Mouse (Mus musculus): ENCODE measurements at regions not wholly inside any gene's neighbourhood (a gene's known extent, or its start where the extent isn't known, plus 50 kb on each side); places are given as distances from the start of the nearest gene placed in this dataset.
A peak's percentile ranks its signal among the peaks of the same experiment; 100 is the strongest.

DNA sequence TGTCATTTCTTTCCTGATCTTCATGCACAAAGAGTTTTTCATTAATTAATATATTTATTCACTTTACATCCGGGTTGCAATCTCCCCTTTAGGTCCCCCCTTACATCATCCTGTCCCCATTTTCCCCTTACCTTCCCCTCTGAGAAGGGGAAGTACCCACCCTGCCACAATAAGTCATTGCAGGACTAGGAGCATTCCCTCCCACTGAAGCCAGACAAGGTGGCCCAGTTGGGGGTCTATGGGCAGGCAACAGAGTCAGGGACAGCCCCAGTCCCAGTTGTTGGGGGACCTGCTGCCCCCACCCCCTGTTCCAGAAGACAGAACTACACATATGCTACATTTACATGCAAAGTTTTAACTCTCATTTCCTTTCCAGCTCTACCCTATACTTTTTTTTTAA lies 267.9 kb upstream of the Prdm1 start:
- H3K9me3 ChIP-seq (replicated peaks; ENCODE audit: control insufficient read depth, low read length) = no peaks in the 10 kb centered on the region; the same call in 1 of the 2 replicates
- H3K4me1 ChIP-seq (ENCODE audit: control insufficient read depth, insufficient read depth, low read length) = no peaks in the 10 kb centered on the region
- no peak for DNase-seq (ENCODE audit: low spot score)
- H3K4me2 ChIP-seq (ENCODE audit: low read depth, low read length) = no peak overlapping the region
- H3K9ac ChIP-seq (replicated peaks; ENCODE audit: low read length) = no peak overlapping the region
- H3K27me3 ChIP-seq (ENCODE audit: control insufficient read depth, insufficient read depth, low read length) = no peaks in the 10 kb centered on the region
- WGBS = 62% methylated on average over 1 of the region's 1 CpGs
- no peak overlapping the region for H3K4me3 ChIP-seq (ENCODE audit: low read depth, low read length)
- no peaks in the 10 kb centered on the region for H3K36me3 ChIP-seq (replicated peaks; ENCODE audit: control insufficient read depth, insufficient read depth, low read depth, low read length)
- no peak for ATAC-seq (replicated peaks; ENCODE audit: insufficient number of reproducible peaks, low FRiP score, low TSS enrichment, low read depth)
- no peak overlapping the region for H3K27ac ChIP-seq (replicated peaks; ENCODE audit: low read depth, low read length)

DNA sequence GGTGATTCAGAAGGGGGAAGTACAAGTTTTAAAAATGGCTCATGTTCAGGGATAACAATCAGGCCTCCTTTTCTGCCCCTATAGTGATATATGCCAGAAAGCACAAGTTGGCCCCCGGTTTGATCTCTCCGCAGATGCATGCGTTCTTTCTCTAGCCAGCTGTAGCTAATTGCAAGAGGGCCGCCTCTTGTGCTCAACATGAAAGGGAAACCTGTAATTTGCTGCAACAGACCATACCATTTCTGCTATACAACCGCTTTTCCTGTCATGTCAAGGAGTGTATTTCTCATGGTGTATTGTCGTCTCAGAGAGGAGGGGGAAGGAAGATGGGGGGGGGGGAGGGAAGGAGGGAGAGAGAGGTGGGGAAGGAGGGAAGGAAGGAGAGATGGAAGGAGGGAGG lies 257.1 kb upstream of the Prdm1 start:
- 44% methylated on average over 6 of the region's 6 CpGs for WGBS
- no peak overlapping the region for H3K27ac ChIP-seq (replicated peaks; ENCODE audit: low read depth, low read length)
- DNase-seq (ENCODE audit: low spot score) (peak; percentile 48), ATAC-seq (replicated peaks; ENCODE audit: insufficient number of reproducible peaks, low FRiP score, low TSS enrichment, low read depth) (no peak)
- H3K4me1 ChIP-seq (ENCODE audit: control insufficient read depth, insufficient read depth, low read length) = no peaks in the 10 kb centered on the region
- H3K9ac ChIP-seq (replicated peaks; ENCODE audit: low read length) = no peak overlapping the region
- H3K4me2 ChIP-seq (ENCODE audit: low read depth, low read length) = no peak overlapping the region
- H3K36me3 ChIP-seq (replicated peaks; ENCODE audit: control insufficient read depth, insufficient read depth, low read depth, low read length) = no peaks in the 10 kb centered on the region
- H3K27me3 ChIP-seq (ENCODE audit: control insufficient read depth, insufficient read depth, low read length) = no peaks in the 10 kb centered on the region
- no peak overlapping the region for H3K4me3 ChIP-seq (ENCODE audit: low read depth, low read length)
- H3K9me3 ChIP-seq (replicated peaks; ENCODE audit: control insufficient read depth, low read length) = no peaks in the 10 kb centered on the region

DNA sequence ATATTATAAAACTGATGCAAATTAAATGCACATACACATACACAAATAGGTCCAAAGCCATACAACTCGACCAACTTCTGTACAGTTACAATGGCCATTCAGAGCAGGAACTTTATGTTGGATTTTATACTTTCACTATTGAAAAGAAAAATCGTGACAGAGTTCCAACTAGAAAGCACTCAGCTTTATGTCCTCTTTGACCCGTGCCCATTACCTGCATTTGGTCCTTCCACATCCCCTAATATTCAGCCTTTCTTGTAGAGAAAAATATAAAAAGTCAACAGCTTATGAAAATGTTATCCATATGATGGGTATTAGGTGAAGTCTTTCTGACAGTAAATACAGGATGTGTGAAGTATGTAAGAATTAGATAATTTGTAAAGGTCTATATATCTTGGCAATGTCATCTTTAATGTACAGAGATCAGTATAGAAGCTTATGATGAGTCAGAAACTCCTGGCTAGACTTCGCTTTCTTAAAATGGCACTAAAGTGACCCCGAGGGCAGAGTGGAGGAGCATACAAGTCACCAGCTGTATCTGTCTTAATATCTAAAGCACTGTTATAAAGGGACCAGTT lies 252.2 kb upstream of the Prdm1 start:
- no peaks in the 10 kb centered on the region for H3K9me3 ChIP-seq (replicated peaks; ENCODE audit: control insufficient read depth, low read length)
- no peak for ATAC-seq (replicated peaks; ENCODE audit: insufficient number of reproducible peaks, low FRiP score, low TSS enrichment, low read depth)
- H3K4me2 ChIP-seq (ENCODE audit: low read depth, low read length) = no peak overlapping the region
- H3K27ac ChIP-seq (replicated peaks; ENCODE audit: low read depth, low read length) = no peak overlapping the region
- no peaks in the 10 kb centered on the region for H3K4me1 ChIP-seq (ENCODE audit: control insufficient read depth, insufficient read depth, low read length)
- H3K27me3 ChIP-seq (ENCODE audit: control insufficient read depth, insufficient read depth, low read length) = no peaks in the 10 kb centered on the region
- no peaks in the 10 kb centered on the region for H3K36me3 ChIP-seq (replicated peaks; ENCODE audit: control insufficient read depth, insufficient read depth, low read depth, low read length)
- H3K4me3 ChIP-seq (ENCODE audit: low read depth, low read length) = no peak overlapping the region
- DNase-seq (ENCODE audit: low spot score) = no peak
- H3K9ac ChIP-seq (replicated peaks; ENCODE audit: low read length) = no peak overlapping the region
- 85% methylated on average over 5 of the region's 5 CpGs for WGBS

GRCm38 (mm10) chr10:44779568-44780207 lies 251.4 kb upstream of the Prdm1 start:
- Histone ChIP-seq H3K4me1 (ENCODE audit: control insufficient read depth, insufficient read depth, low read length) (no peaks in the 10 kb centered on the region), H3K9me3 (replicated peaks; ENCODE audit: control insufficient read depth, low read length) (no peaks in the 10 kb centered on the region), H3K27ac (replicated peaks; ENCODE audit: low read depth, low read length) (no peak overlapping the region), H3K9ac (replicated peaks; ENCODE audit: low read length) (no peak overlapping the region), H3K36me3 (replicated peaks; ENCODE audit: control insufficient read depth, insufficient read depth, low read depth, low read length) (no peaks in the 10 kb centered on the region), H3K27me3 (ENCODE audit: control insufficient read depth, insufficient read depth, low read length) (no peaks in the 10 kb centered on the region), H3K4me2 (ENCODE audit: low read depth, low read length) (no peak overlapping the region), H3K4me3 (ENCODE audit: low read depth, low read length) (no peak overlapping the region)
- DNase-seq (ENCODE audit: low spot score) (no peak), ATAC-seq (replicated peaks; ENCODE audit: insufficient number of reproducible peaks, low FRiP score, low TSS enrichment, low read depth) (no peak)
- WGBS = 77% methylated on average over 8 of the region's 8 CpGs

DNA sequence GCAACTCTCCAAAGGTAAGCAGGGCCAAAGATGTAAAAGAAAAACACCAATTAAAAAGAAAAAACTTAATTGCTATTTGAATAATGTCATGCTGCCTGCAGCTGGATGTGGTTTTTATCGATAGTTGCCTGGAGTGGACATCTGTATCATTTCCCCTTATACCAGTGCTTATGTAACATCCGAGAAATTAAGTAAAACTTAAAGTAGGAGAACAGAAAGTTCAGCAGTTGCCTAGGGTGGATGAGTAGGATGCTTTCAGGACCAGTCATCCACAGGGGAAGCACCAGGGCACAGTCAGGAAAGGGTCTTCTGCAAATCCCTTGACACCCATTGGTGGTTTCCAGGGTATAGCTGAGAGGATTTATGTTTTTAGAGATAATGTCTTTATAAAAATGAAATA lies 248.9 kb upstream of the Prdm1 start:
- Histone ChIP-seq H3K4me1 (ENCODE audit: control insufficient read depth, insufficient read depth, low read length) (no peaks in the 10 kb centered on the region), H3K9me3 (replicated peaks; ENCODE audit: control insufficient read depth, low read length) (no peaks in the 10 kb centered on the region), H3K36me3 (replicated peaks; ENCODE audit: control insufficient read depth, insufficient read depth, low read depth, low read length) (no peaks in the 10 kb centered on the region), H3K27ac (replicated peaks; ENCODE audit: low read depth, low read length) (no peak overlapping the region), H3K9ac (replicated peaks; ENCODE audit: low read length) (no peak overlapping the region), H3K4me3 (ENCODE audit: low read depth, low read length) (no peak overlapping the region), H3K4me2 (ENCODE audit: low read depth, low read length) (no peak overlapping the region), H3K27me3 (ENCODE audit: control insufficient read depth, insufficient read depth, low read length) (no peaks in the 10 kb centered on the region)
- ATAC-seq (replicated peaks; ENCODE audit: insufficient number of reproducible peaks, low FRiP score, low TSS enrichment, low read depth) (no peak), DNase-seq (ENCODE audit: low spot score) (no peak)
- 87% methylated on average over 2 of the region's 2 CpGs for WGBS

DNA sequence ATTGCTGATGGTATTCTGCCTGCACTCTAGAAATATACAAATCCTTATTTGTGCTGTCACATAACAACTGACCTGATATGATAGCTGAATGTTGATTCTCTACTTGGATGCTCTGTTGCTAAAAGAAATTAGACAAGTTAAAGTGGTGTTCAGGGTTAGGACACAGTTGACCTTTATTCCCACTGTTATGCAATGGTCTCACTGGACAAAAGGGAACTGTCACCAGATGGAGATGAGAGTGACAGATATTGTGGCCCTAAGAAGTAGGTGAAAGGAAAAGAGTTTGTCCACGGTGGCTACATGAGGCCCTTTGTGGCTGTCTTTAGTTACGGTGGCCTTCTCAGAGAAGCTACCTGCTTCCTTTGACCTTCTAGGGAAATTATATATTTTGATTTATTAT lies 247.9 kb upstream of the Prdm1 start:
- Histone ChIP-seq H3K9ac (replicated peaks; ENCODE audit: low read length) (no peak overlapping the region), H3K27me3 (ENCODE audit: control insufficient read depth, insufficient read depth, low read length) (no peaks in the 10 kb centered on the region), H3K9me3 (replicated peaks; ENCODE audit: control insufficient read depth, low read length) (no peaks in the 10 kb centered on the region), H3K27ac (replicated peaks; ENCODE audit: low read depth, low read length) (no peak overlapping the region), H3K36me3 (replicated peaks; ENCODE audit: control insufficient read depth, insufficient read depth, low read depth, low read length) (no peaks in the 10 kb centered on the region), H3K4me1 (ENCODE audit: control insufficient read depth, insufficient read depth, low read length) (no peaks in the 10 kb centered on the region), H3K4me2 (ENCODE audit: low read depth, low read length) (no peak overlapping the region), H3K4me3 (ENCODE audit: low read depth, low read length) (no peak overlapping the region)
- 63% methylated on average over 2 of the region's 2 CpGs for WGBS
- no peak for ATAC-seq (replicated peaks; ENCODE audit: insufficient number of reproducible peaks, low FRiP score, low TSS enrichment, low read depth)
- no peak for DNase-seq (ENCODE audit: low spot score)

- H3K4me2 ChIP-seq (ENCODE audit: low read depth, low read length) = no peak overlapping the region
- H3K9me3 ChIP-seq (replicated peaks; ENCODE audit: control insufficient read depth, low read length) = no peaks in the 10 kb centered on the region
- H3K27me3 ChIP-seq (ENCODE audit: control insufficient read depth, insufficient read depth, low read length) = no peaks in the 10 kb centered on the region
- no peaks in the 10 kb centered on the region for H3K36me3 ChIP-seq (replicated peaks; ENCODE audit: control insufficient read depth, insufficient read depth, low read depth, low read length)
- no peak for ATAC-seq (replicated peaks; ENCODE audit: insufficient number of reproducible peaks, low FRiP score, low TSS enrichment, low read depth)
- no peak for DNase-seq (ENCODE audit: low spot score)
- H3K4me3 ChIP-seq (ENCODE audit: low read depth, low read length) = no peak overlapping the region
- no peak overlapping the region for H3K27ac ChIP-seq (replicated peaks; ENCODE audit: low read depth, low read length)
- H3K9ac ChIP-seq (replicated peaks; ENCODE audit: low read length) = no peak overlapping the region
- WGBS = 84% methylated on average over 3 of the region's 3 CpGs
- H3K4me1 ChIP-seq (ENCODE audit: control insufficient read depth, insufficient read depth, low read length) = no peaks in the 10 kb centered on the region
Measured at GRCm38 (mm10) chr10:44765527-44765926, 237.2 kb upstream of the Prdm1 start.

GRCm38 (mm10) chr10:44763102-44763501 lies 234.8 kb upstream of the Prdm1 start:
- 15% methylated on average over 3 of the region's 3 CpGs for WGBS
- H3K4me3 ChIP-seq (ENCODE audit: low read depth, low read length) = no peak overlapping the region

More at GRCm38 (mm10) chr10:44763102-44763501, 234.8 kb upstream of the Prdm1 start:
- Histone ChIP-seq H3K9me3 (replicated peaks; ENCODE audit: control insufficient read depth, low read length) (no peaks in the 10 kb centered on the region), H3K9ac (replicated peaks; ENCODE audit: low read length) (no peak overlapping the region), H3K27ac (replicated peaks; ENCODE audit: low read depth, low read length) (no peak overlapping the region), H3K4me1 (ENCODE audit: control insufficient read depth, insufficient read depth, low read length) (no peaks in the 10 kb centered on the region), H3K27me3 (ENCODE audit: control insufficient read depth, insufficient read depth, low read length) (no peaks in the 10 kb centered on the region), H3K4me2 (ENCODE audit: low read depth, low read length) (no peak overlapping the region), H3K36me3 (replicated peaks; ENCODE audit: control insufficient read depth, insufficient read depth, low read depth, low read length) (no peaks in the 10 kb centered on the region)
- DNase-seq (ENCODE audit: low spot score) (no peak), ATAC-seq (replicated peaks; ENCODE audit: insufficient number of reproducible peaks, low FRiP score, low TSS enrichment, low read depth) (no peak)
